Comparison of ENCODE assay signal across 8 mouse cellular contexts in the genomic region with DNA sequence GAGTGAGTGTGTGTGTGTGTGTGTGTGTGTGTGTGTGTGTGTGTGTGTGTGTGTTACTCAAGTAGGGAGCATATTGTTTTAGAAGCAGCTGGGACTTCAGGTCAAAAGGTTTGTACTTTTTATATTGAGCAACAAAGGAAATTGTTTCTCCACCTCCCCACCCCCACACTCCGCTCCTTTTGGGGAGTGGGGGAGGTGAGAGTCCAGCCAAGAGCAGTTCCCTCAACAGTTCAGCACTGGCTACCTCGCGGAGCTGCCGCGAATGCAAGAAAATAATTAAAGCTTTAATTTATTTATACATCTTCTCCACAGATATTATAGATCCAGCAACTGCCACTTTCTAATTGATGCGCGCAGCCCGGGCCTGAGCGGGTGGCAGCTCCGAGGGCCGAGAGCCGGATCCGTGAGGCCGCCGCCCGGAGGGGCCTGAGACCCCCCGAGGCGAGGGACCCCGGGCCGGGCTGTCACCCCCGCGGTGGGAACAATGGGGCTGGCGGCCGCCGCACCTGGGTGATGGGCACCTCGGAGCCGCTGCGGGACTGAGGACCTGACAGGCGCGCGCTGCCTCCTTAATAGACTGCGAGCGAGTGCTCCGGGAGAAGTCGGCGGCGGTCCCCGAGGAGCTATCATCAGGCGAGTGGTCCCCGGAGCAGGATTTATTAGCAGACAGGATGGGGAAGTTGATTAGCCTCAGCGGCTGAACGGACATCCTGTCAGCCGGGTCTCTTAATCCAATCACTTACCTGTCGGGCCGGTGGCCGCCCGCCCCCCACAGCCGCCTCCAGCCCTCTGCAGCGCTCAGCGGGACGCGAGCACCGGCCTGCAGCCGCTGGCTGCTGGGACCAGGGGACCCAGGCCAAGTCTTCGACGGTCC.
DNase-seq lines count a peak whose midpoint lies in the region; ATAC-seq and TF ChIP-seq lines count a peak whose summit lies in the region.

No protein-coding gene starts in this region.

- peaks cover 9% of the 10 kb centered on the region; the same call in 1 of the 2 replicates for H3K27me3 ChIP-seq in cerebellum, adult 2 months (ENCODE audit: control insufficient read depth, insufficient read depth, low read length)
- H3K27me3 ChIP-seq in lung, postnatal 0 days (replicated peaks; ENCODE audit: insufficient read depth, low read length): peaks cover 15% of the 10 kb centered on the region
- H3K27me3 ChIP-seq in intestine, postnatal 0 days (replicated peaks; ENCODE audit: control insufficient read depth, insufficient read depth, low read length): peaks cover 43% of the 10 kb centered on the region
- H3K27me3 ChIP-seq in neural tube, embryonic 15.5 days (replicated peaks): peaks cover 27% of the 10 kb centered on the region

- no peak overlapping the region for H3K9ac ChIP-seq in lung, postnatal 0 days (replicated peaks; ENCODE audit: low read depth)
- H3K9ac ChIP-seq in intestine, postnatal 0 days (ENCODE audit: low read depth, low read length): no peak overlapping the region
- H3K9ac ChIP-seq in neural tube, embryonic 15.5 days (replicated peaks): peak overlapping the region; percentile 52

- DNase-seq in cerebellum, adult 2 months: peak in 1 of 2 experiments; percentile 12
- DNase-seq in cerebellum, adult 11-12 months: no peak
- DNase-seq in lung, postnatal 0 days (ENCODE audit: low spot score): peak; percentile 9
- no peak for DNase-seq in lung, adult 18-20 months
- no peak for DNase-seq in left cerebral cortex, adult 11 months (ENCODE audit: low spot score)

- no peak for ATAC-seq in lung, postnatal 0 days
- ATAC-seq in intestine, postnatal 0 days: no peak
- peak; percentile 54 for ATAC-seq in neural tube, embryonic 15.5 days (ENCODE audit: low FRiP score)
- no peak for ATAC-seq in inflammation-experienced regulatory T-cells, adult 6 months

- no peaks in the 10 kb centered on the region for H3K9me3 ChIP-seq in lung, postnatal 0 days (ENCODE audit: low read length)
- no peaks in the 10 kb centered on the region for H3K9me3 ChIP-seq in intestine, postnatal 0 days (ENCODE audit: control insufficient read depth)
- H3K9me3 ChIP-seq in neural tube, embryonic 15.5 days (replicated peaks): no peaks in the 10 kb centered on the region

- no peak for TF ChIP-seq CTCF in cerebellum, adult 2 months (IDR thresholded peaks at IDR 0.05; ENCODE audit: borderline replicate concordance, insufficient read depth, low read depth, low read length)
- no peak for TF ChIP-seq CTCF in lung, postnatal 0 days (IDR thresholded peaks at IDR 0.05)
- no peak for TF ChIP-seq CTCF in intestine, postnatal 0 days (IDR thresholded peaks at IDR 0.05; ENCODE audit: low read depth)

- peak overlapping the region; percentile 20 for H3K4me3 ChIP-seq in cerebellum, adult 2 months (replicated peaks; ENCODE audit: insufficient read depth, low read depth, low read length)
- peak overlapping the region; percentile 21 for H3K4me3 ChIP-seq in lung, postnatal 0 days (ENCODE audit: low read depth, low read length)
- H3K4me3 ChIP-seq in intestine, postnatal 0 days (ENCODE audit: low read depth, low read length): peak overlapping the region; percentile 31
- H3K4me3 ChIP-seq in neural tube, embryonic 15.5 days (replicated peaks): peak overlapping the region; percentile 46

- TF ChIP-seq POLR2A in cerebellum, adult 2 months (IDR thresholded peaks at IDR 0.05; ENCODE audit: borderline replicate concordance, insufficient read depth, low read length): no peak

- peak overlapping the region; percentile 50 for H3K4me2 ChIP-seq in lung, postnatal 0 days (replicated peaks; ENCODE audit: low read depth, low read length)
- peak overlapping the region; percentile 56 for H3K4me2 ChIP-seq in intestine, postnatal 0 days (replicated peaks; ENCODE audit: low read depth)
- peak overlapping the region; percentile 89 for H3K4me2 ChIP-seq in neural tube, embryonic 15.5 days

- TF ChIP-seq EP300 in lung, postnatal 0 days (IDR thresholded peaks at IDR 0.05): no peak

- H3K36me3 ChIP-seq in lung, postnatal 0 days (ENCODE audit: insufficient read depth, low read length): no peaks in the 10 kb centered on the region
- H3K36me3 ChIP-seq in intestine, postnatal 0 days (ENCODE audit: control insufficient read depth, insufficient read depth): no peaks in the 10 kb centered on the region
- H3K36me3 ChIP-seq in neural tube, embryonic 15.5 days: no peaks in the 10 kb centered on the region

- no peaks in the 10 kb centered on the region for H3K4me1 ChIP-seq in cerebellum, adult 2 months (ENCODE audit: control insufficient read depth, insufficient read depth, low read length)
- no peaks in the 10 kb centered on the region for H3K4me1 ChIP-seq in lung, postnatal 0 days (ENCODE audit: insufficient read depth, low read depth, low read length)
- H3K4me1 ChIP-seq in intestine, postnatal 0 days (replicated peaks; ENCODE audit: control insufficient read depth, insufficient read depth, low read length): no peaks in the 10 kb centered on the region
- H3K4me1 ChIP-seq in neural tube, embryonic 15.5 days: peaks cover 15% of the 10 kb centered on the region

- H3K27ac ChIP-seq in cerebellum, adult 2 months (ENCODE audit: insufficient read depth, low read length): no peak overlapping the region
- H3K27ac ChIP-seq in lung, postnatal 0 days (ENCODE audit: low read length): no peak overlapping the region
- no peak overlapping the region for H3K27ac ChIP-seq in intestine, postnatal 0 days (ENCODE audit: low read depth, low read length)
- no peak overlapping the region for H3K27ac ChIP-seq in neural tube, embryonic 15.5 days (replicated peaks)

- WGBS in cerebellum, adult 2 months: 2% methylated on average over 55 of the region's 56 CpGs
- WGBS in lung, postnatal 0 days: 2% methylated on average over 53 of the region's 56 CpGs
- under 1% methylated on average over 56 of the region's 56 CpGs for WGBS in intestine, postnatal 0 days
- 2% methylated on average over 56 of the region's 56 CpGs for WGBS in neural tube, embryonic 15.5 days
